9 mouse cellular contexts compared by ENCODE assay signal in genomic region chr10:4712061-4712908, GRCm38 (mm10).
DNase-seq lines count a peak whose midpoint lies in the region; ATAC-seq and TF ChIP-seq lines count a peak whose summit lies in the region.
"Had no signal": no experiment of that assay in that cellular context is flagged by ENCODE, and none has a peak within 500 bp of the region (broad histone marks: within the 10 kb centered on the region; RNA-seq: fewer than 3 reads in every experiment).

No protein-coding gene starts in this region.

- H3K4me3 ChIP-seq in hindbrain, embryonic 12.5 days, result peak overlapping the region; percentile 53
- H3K4me3 ChIP-seq in liver, adult 2 months (ENCODE audit: insufficient read depth, low read depth, low read length), result peak overlapping the region; percentile 60
- peak overlapping the region; percentile 50 for H3K4me3 ChIP-seq in olfactory bulb, adult 2 months (ENCODE audit: insufficient read depth, low read depth, low read length)
- H3K4me3 ChIP-seq: erythroblast, embryonic 14.5 days had no signal

- H3K4me1 ChIP-seq in hindbrain, embryonic 12.5 days, result peaks cover 14% of the 10 kb centered on the region
- no peaks in the 10 kb centered on the region for H3K4me1 ChIP-seq in liver, adult 2 months (ENCODE audit: control insufficient read depth, insufficient read depth, low read length)
- peaks cover 14% of the 10 kb centered on the region for H3K4me1 ChIP-seq in olfactory bulb, adult 2 months (ENCODE audit: control insufficient read depth, insufficient read depth, low read length)

- no peaks in the 10 kb centered on the region for H3K36me3 ChIP-seq in hindbrain, embryonic 12.5 days
- peaks cover 2% of the 10 kb centered on the region for H3K36me3 ChIP-seq in liver, adult 2 months (ENCODE audit: control insufficient read depth, insufficient read depth, low read length)

- H3K27me3 ChIP-seq in hindbrain, embryonic 12.5 days, result peaks cover 46% of the 10 kb centered on the region
- no peaks in the 10 kb centered on the region for H3K27me3 ChIP-seq in liver, adult 2 months (ENCODE audit: control insufficient read depth, insufficient read depth, low read length)

- H3K27ac ChIP-seq in hindbrain, embryonic 12.5 days, result no peak overlapping the region
- H3K27ac ChIP-seq in liver, adult 2 months (replicated peaks; ENCODE audit: insufficient read depth, low read depth, low read length), result no peak overlapping the region
- H3K27ac ChIP-seq in olfactory bulb, adult 2 months (ENCODE audit: insufficient read depth, low read depth, low read length), result no peak overlapping the region

- H3K9ac ChIP-seq in hindbrain, embryonic 12.5 days, result peak overlapping the region; percentile 61
- peak overlapping the region; percentile 38; the same call in 1 of the 2 replicates for H3K9ac ChIP-seq in liver, adult 2 months (ENCODE audit: low read depth, low read length)

- no peaks in the 10 kb centered on the region for H3K9me3 ChIP-seq in hindbrain, embryonic 12.5 days (replicated peaks)

- peak overlapping the region; percentile 99 for H3K4me2 ChIP-seq in hindbrain, embryonic 12.5 days (replicated peaks)

- peak; percentile 53; the same call in 1 of the 2 replicates for ATAC-seq in cerebellum, adult (ENCODE audit: insufficient number of reproducible peaks, low FRiP score, low TSS enrichment)
- ATAC-seq in hindbrain, embryonic 12.5 days (ENCODE audit: low FRiP score), result peak; percentile 73

- DNase-seq in cerebellum, adult 11-12 months, result no peak
- peak; percentile 39 for DNase-seq in urinary bladder, adult 2 months (ENCODE audit: low spot score)
- DNase-seq in urinary bladder, postnatal 4 days (ENCODE audit: low spot score in 2 of 2), result no peak
- no peak for DNase-seq in liver, adult 2 months (ENCODE audit: extremely low read depth, low read depth, low spot score)
- DNase-seq in spleen, adult 12 weeks (ENCODE audit: low spot score), result no peak

- H3K79me2 ChIP-seq in liver, adult 2 months (ENCODE audit: control insufficient read depth, insufficient read depth, low read length), result peaks cover 9% of the 10 kb centered on the region

- no peak for TF ChIP-seq POLR2A in liver, adult 2 months (IDR thresholded peaks at IDR 0.05; ENCODE audit: extremely low read depth, insufficient read depth, low read length)
- TF ChIP-seq POLR2A in olfactory bulb, adult 2 months (IDR thresholded peaks at IDR 0.05; ENCODE audit: insufficient read depth, low read depth, low read length), result no peak

- no peak for TF ChIP-seq CTCF in liver, adult 2 months (IDR thresholded peaks at IDR 0.05; ENCODE audit: low read depth, low read length)
- TF ChIP-seq CTCF in olfactory bulb, adult 2 months (IDR thresholded peaks at IDR 0.05; ENCODE audit: insufficient read depth, low read depth, low read length), result no peak

- 2% methylated on average over 68 of the region's 68 CpGs for WGBS in hindbrain, embryonic 12.5 days
- 49% methylated on average over 68 of the region's 68 CpGs for WGBS in liver, adult 2 months
- 2% methylated on average over 68 of the region's 68 CpGs for WGBS in olfactory bulb, adult 2 months
